Mouse (Mus musculus) stomach, embryonic 16.5 days (tissue): ENCODE results near the gene Cox18. TPM values are rescaled to one million over a fixed set of nuclear protein-coding genes. Genes with fewer than 3 reads are reported as not detected.

Experiments
- ATAC-seq: fragments of 200-750 bp; cut with Nextera tagmentation; 2 replicates; pipeline ENCODE4 v1.8.0; 2017; ENCODE audit warnings: moderate number of reproducible peaks, moderate TSS enrichment; ENCODE audit not compliant: insufficient read depth, low FRiP score
- H3K27ac ChIP-seq: fragments of 300-500 bp; sonication (generic); 2 replicates; pipeline ENCODE4 v1.5.1; 2014; ENCODE audit warnings: low read length
- H3K27me3 ChIP-seq: fragments of 300-500 bp; sonication (generic); 2 replicates; pipeline ENCODE4 v1.6.1; 2014; ENCODE audit warnings: low read length, control low read depth, mixed read lengths; ENCODE audit not compliant: control insufficient read depth, insufficient read depth
- H3K36me3 ChIP-seq: fragments of 300-500 bp; sonication (generic); 2 replicates; pipeline ENCODE4 v1.6.1; 2014; ENCODE audit warnings: low read length; ENCODE audit not compliant: control insufficient read depth, insufficient read depth
- H3K4me1 ChIP-seq: fragments of 300-500 bp; sonication (generic); 2 replicates; pipeline ENCODE4 v1.6.1; 2014; ENCODE audit warnings: low read length, control low read depth, mixed read lengths; ENCODE audit not compliant: control insufficient read depth, insufficient read depth
- H3K4me2 ChIP-seq: fragments of 300-500 bp; sonication (generic); 2 replicates; pipeline ENCODE4 v1.6.1; 2014; ENCODE audit warnings: low read depth, low read length, mixed read lengths
- H3K4me3 ChIP-seq: fragments of 300-500 bp; sonication (generic); replicated peaks from 2 replicates; pipeline ENCODE4 v1.5.1; 2014; ENCODE audit warnings: mild to moderate bottlenecking, low read length
- H3K9ac ChIP-seq: fragments of 300-500 bp; sonication (generic); 2 replicates; pipeline ENCODE4 v1.6.1; 2014; ENCODE audit warnings: low read length
- H3K9me3 ChIP-seq: fragments of 300-500 bp; sonication (generic); replicated peaks from 2 replicates; pipeline ENCODE4 v1.6.1; 2016; ENCODE audit warnings: low read length, control low read depth; ENCODE audit not compliant: control insufficient read depth
- WGBS: fragments of 180-500 bp; shearing (Covaris S2); extraction: QIAGEN DNeasy Blood & Tissue Kit; methylation state at CpG from one replicate; pipeline ENCODE4 v1.1.7; 2014; 5-methylcytosine and 5-hydroxymethylcytosine counted together
- polyA plus RNA-seq: library from polyadenylated mRNA; unstranded; fragments of >200 nt; fragmentation: Nextera tagmentation; extraction: Ambion mirVana; gene quantifications from 2 replicates; pipeline ENCODE4 v1.2.1, GENCODE M21; 2015

Gene Cox18
- polyA plus RNA-seq, 1 experiment from 2014 or later, result 27.7 TPM

DNA sequence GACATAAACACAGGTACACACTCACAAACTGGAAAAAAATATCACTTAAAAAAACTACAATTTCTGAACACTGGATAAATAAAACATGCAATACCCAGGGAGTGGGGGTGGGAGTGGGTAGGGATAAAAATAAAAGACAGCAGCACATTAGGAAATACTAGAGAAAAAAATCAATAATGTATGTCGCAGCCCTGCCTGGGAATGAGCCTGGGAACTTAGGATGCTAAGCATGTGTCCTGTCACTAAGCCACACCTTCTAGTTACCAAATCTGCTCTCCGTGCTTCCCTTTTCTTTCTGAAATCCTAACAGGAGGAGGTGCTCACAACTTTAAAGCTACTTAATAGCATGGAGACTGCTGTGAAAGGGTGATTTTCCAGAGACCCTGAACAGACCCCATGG lies 6.0 kb upstream of the Cox18 start:
- Histone ChIP-seq H3K4me1 (0 out of 2 replicates have a peak, but pooled peaks cover under 1% of the 10 kb centered on the region), H3K4me3 (no peak overlapping the region), H3K9me3 (no peaks in the 10 kb centered on the region), H3K4me2 (no peak overlapping the region), H3K9ac (no peak overlapping the region), H3K27ac (no peak overlapping the region), H3K27me3 (no peaks in the 10 kb centered on the region), H3K36me3 (peaks cover 31% of the 10 kb centered on the region)
- 87% methylated on average over 2 of the region's 2 CpGs for WGBS
- ATAC-seq, result no peak

DNA sequence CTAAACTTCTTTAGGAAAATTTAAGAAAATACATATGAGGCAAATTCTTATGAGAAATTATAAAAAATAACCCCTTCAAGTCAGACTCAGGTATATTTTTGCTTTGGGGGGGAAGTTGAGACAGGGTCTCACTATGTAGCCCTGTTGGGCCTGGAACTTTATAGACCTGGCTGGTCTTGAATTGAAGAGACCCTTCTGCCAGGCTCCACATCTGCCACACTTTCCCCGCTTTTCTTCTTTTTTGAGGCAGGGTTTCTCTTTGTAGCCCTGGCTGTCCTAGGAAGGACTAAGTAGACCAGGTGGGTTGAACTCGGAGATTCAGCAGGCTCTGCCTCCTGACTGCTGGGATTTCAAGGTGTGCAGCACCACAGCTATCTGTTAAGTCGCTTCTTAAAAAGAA lies 2.9 kb upstream of the Cox18 start:
- no peak overlapping the region for H3K4me3 ChIP-seq
- H3K9ac ChIP-seq, result no peak overlapping the region
- WGBS, result 97% methylated on average over 3 of the region's 3 CpGs
- no peak overlapping the region for H3K27ac ChIP-seq
- H3K4me1 ChIP-seq, result peaks cover 12% of the 10 kb centered on the region
- no peaks in the 10 kb centered on the region for H3K9me3 ChIP-seq
- no peak overlapping the region for H3K4me2 ChIP-seq
- no peak for ATAC-seq
- no peaks in the 10 kb centered on the region for H3K27me3 ChIP-seq
- H3K36me3 ChIP-seq, result peaks cover 16% of the 10 kb centered on the region

DNA sequence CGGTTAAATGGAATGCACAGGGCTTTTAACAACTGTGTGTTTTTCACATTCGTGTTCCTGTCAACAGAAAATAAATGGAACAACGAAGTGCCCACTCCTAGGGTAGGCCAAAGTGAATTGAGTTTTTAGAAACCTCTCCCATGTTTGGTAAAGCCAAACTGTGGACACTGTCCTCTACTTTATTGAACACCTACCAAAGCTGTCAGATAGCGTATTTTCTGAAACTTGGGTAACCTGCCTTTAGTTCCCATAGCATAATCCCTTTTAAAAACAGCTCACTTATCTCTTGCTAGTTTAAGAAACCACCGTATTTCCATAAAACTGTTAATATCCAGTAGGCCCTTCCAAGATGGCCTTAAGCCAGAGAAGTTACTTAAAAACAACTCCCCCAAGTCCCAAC lies 929 bp upstream of the Cox18 start:
- 76% methylated on average over 5 of the region's 5 CpGs for WGBS
- peak overlapping the region; percentile 86 for H3K4me2 ChIP-seq
- H3K9me3 ChIP-seq, result no peaks in the 10 kb centered on the region
- peak overlapping the region; percentile 62 for H3K27ac ChIP-seq
- H3K9ac ChIP-seq, result no peak overlapping the region
- peaks cover 12% of the 10 kb centered on the region for H3K4me1 ChIP-seq
- peaks cover 8% of the 10 kb centered on the region for H3K36me3 ChIP-seq
- no peak for ATAC-seq
- no peaks in the 10 kb centered on the region for H3K27me3 ChIP-seq
- H3K4me3 ChIP-seq, result peak overlapping the region; percentile 94; the same call in 1 of the 2 replicates

- 29% methylated on average over 3 of the region's 3 CpGs for WGBS
These were observed 864 bp downstream of the Cox18 start for GRCm38 (mm10) chr5:90222937-90223336.

DNA sequence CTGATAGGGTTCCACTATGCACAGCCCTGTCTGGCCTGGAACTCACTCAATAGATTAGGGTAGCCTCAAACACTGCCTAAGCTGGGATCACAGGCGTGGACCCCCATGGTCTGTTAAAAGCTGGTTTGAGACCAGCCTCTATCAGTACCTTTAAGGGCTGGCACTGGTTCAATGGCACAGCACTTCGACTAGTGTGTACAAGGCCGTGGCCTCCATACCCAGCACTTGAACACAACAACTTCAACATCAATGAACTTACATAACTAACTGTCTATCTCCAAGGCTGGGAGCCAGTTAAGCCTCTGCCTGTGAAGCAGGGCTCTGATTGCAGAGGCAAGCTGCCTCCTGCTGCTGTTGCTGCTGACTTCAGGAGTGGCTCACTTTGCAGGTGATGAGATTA lies 6.0 kb downstream of the Cox18 start:
- Histone ChIP-seq H3K36me3 (peaks cover 32% of the 10 kb centered on the region; the same call in 1 of the 2 replicates), H3K27ac (no peak overlapping the region), H3K4me1 (peaks cover 5% of the 10 kb centered on the region; the same call in 1 of the 2 replicates), H3K27me3 (no peaks in the 10 kb centered on the region), H3K9me3 (no peaks in the 10 kb centered on the region), H3K4me2 (no peak overlapping the region), H3K4me3 (no peak overlapping the region), H3K9ac (no peak overlapping the region)
- 92% methylated on average over 3 of the region's 3 CpGs for WGBS
- no peak for ATAC-seq

More at GRCm38 (mm10) chr5:90222937-90223336, 864 bp downstream of the Cox18 start:
- 0 out of 2 replicates have a peak, but pooled peaks cover 3% of the 10 kb centered on the region for H3K36me3 ChIP-seq
- no peak for ATAC-seq
- H3K4me1 ChIP-seq, result peaks cover 12% of the 10 kb centered on the region
- H3K4me3 ChIP-seq, result peak overlapping the region; percentile 94
- H3K9me3 ChIP-seq, result no peaks in the 10 kb centered on the region
- H3K27me3 ChIP-seq, result no peaks in the 10 kb centered on the region
- H3K27ac ChIP-seq, result no peak overlapping the region
- peak overlapping the region; percentile 95 for H3K9ac ChIP-seq
- peak overlapping the region; percentile 86 for H3K4me2 ChIP-seq

DNA sequence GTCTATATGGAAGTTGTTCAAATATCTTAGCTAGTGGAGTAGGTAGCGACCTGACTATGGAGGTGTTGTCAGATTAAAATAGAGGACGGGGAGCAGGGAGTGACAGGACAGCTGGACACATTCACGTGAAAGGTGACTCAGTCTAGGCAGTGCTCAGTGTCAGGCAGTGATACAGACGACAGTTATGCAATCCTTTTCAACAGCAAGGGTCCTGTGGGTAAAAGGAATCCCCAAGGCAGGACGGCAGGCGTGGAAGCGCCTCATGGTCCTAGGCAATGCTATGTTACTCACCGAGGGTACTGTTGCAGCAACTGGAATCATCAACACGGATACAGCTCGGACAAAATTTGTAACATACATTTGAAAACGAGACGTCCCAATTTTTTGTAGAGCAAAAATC lies 6.6 kb downstream of the Cox18 start:
- H3K9me3 ChIP-seq, result no peaks in the 10 kb centered on the region
- H3K4me3 ChIP-seq, result no peak overlapping the region
- peaks cover 32% of the 10 kb centered on the region; the same call in 1 of the 2 replicates for H3K36me3 ChIP-seq
- H3K27me3 ChIP-seq, result no peaks in the 10 kb centered on the region
- WGBS, result 94% methylated on average over 12 of the region's 12 CpGs
- no peaks in the 10 kb centered on the region for H3K4me1 ChIP-seq
- H3K9ac ChIP-seq, result no peak overlapping the region
- H3K4me2 ChIP-seq, result no peak overlapping the region
- H3K27ac ChIP-seq, result no peak overlapping the region
- no peak for ATAC-seq

DNA sequence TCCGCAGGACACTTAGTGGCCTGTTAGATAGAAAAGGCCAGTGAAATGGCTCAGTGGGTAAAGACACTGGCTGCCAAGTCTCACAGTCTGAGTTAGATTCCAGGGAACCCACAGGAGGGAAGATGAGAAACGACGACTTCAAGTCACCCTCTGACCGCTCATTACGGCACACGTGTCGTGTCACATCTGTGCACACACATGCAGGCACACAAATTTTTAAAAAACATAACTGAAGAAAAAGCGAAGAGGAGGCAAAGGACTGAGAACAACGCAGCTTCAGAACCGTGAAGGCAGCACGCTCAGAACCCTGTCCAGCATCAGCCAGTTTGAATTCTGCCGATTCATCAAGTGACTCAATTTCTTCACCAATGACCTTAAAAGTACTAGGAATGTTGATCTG lies 10.4 kb downstream of the Cox18 start:
- H3K4me3 ChIP-seq, result no peak overlapping the region

DNA sequence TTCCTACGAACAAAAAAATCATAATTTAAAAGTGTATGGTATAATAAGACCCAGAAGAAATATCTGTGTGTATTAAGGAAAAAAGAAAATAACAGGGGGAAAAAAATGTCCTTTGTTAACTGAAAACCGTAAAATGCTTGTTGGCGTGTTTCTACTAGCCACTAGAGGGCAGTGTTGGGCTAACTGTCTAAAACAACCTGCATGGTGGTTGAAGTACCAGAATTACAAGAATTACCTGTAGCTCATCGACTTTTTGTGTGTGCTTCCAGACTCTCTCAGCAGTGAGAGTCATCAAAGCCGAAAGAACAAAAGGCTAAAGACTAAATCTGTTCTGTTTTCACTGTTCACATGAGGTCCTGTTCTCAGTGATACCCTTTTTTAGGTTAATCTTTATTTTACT lies 20.6 kb downstream of the Cox18 start:
- H3K9me3 ChIP-seq, result no peaks in the 10 kb centered on the region
- no peak overlapping the region for H3K27ac ChIP-seq
- H3K27me3 ChIP-seq, result no peaks in the 10 kb centered on the region
- no peaks in the 10 kb centered on the region for H3K36me3 ChIP-seq
- no peaks in the 10 kb centered on the region for H3K4me1 ChIP-seq
- H3K4me2 ChIP-seq, result no peak overlapping the region
- 16% methylated on average over 5 of the region's 5 CpGs for WGBS
- H3K9ac ChIP-seq, result no peak overlapping the region
- H3K4me3 ChIP-seq, result no peak overlapping the region
- no peak for ATAC-seq

More for the DNA sequence above, 10.4 kb downstream of the Cox18 start:
- H3K27ac ChIP-seq, result no peak overlapping the region
- ATAC-seq, result no peak
- no peaks in the 10 kb centered on the region for H3K9me3 ChIP-seq
- WGBS, result 97% methylated on average over 12 of the region's 12 CpGs
- H3K27me3 ChIP-seq, result no peaks in the 10 kb centered on the region
- H3K36me3 ChIP-seq, result peaks cover 32% of the 10 kb centered on the region; the same call in 1 of the 2 replicates
- no peak overlapping the region for H3K9ac ChIP-seq
- no peaks in the 10 kb centered on the region for H3K4me1 ChIP-seq
- no peak overlapping the region for H3K4me2 ChIP-seq

GRCm38 (mm10) chr5:90202447-90203117 lies 21.2 kb downstream of the Cox18 start:
- Histone ChIP-seq H3K9me3 (no peaks in the 10 kb centered on the region), H3K4me3 (no peak overlapping the region)
- ATAC-seq, result no peak

More at GRCm38 (mm10) chr5:90202447-90203117, 21.2 kb downstream of the Cox18 start:
- Histone ChIP-seq H3K27ac (no peak overlapping the region), H3K9ac (no peak overlapping the region), H3K4me2 (no peak overlapping the region), H3K36me3 (no peaks in the 10 kb centered on the region), H3K27me3 (no peaks in the 10 kb centered on the region), H3K4me1 (no peaks in the 10 kb centered on the region)
- WGBS, result 70% methylated on average over 9 of the region's 9 CpGs
